Mouse (Mus musculus): ENCODE results near the gene Tcf7.

GRCm38 (mm10) chr11:52310709-52311108 lies 27.9 kb upstream of the Tcf7 start:
- TF ChIP-seq CTCF (conservative IDR thresholded peaks at IDR 0.05; ENCODE audit: low read length) (no peak), POU5F1 (IDR thresholded peaks at IDR 0.05; ENCODE audit: borderline replicate concordance, low read length) (no peak)
